Mouse (Mus musculus) spleen, adult 2 months (tissue): ENCODE measurements around the gene Prdx5.

Experiments used
- CTCF ChIP-seq: fragments of 200-500 bp; IDR thresholded peaks from 2 replicates; pipeline ENCODE4 v1.5.1; 2011; ENCODE audit warnings: mild to moderate bottlenecking, inconsistent platforms; ENCODE audit not compliant: insufficient read depth, insufficient read length, insufficient replicate concordance; ENCODE audit errors: extremely low read depth
- POLR2A ChIP-seq: fragments of 200-500 bp; IDR thresholded peaks from 2 replicates; pipeline ENCODE4 v1.6.1; 2011; ENCODE audit warnings: low read depth, low read length, inconsistent platforms

GRCm38 (mm10) chr19:6903031-6903430 is 6.9 kb downstream of the Prdx5 start:
- no peak for TF ChIP-seq CTCF
- TF ChIP-seq POLR2A, result no peak
